Mouse (Mus musculus) intestine, postnatal 0 days (tissue): ENCODE results near the gene Xrra1. TPM values are rescaled to one million over a fixed set of nuclear protein-coding genes. Genes with fewer than 3 reads are reported as not detected.

ENCODE experiments used
- ATAC-seq: fragments of 200-750 bp; cut with Nextera tagmentation; 2 replicates; pipeline ENCODE4 v1.8.0; 2017; ENCODE audit warnings: mild to moderate bottlenecking, moderate TSS enrichment, moderate library complexity
- H3K27ac ChIP-seq: fragments of 300-500 bp; sonication (generic); 2 replicates; pipeline ENCODE4 v1.5.1; 2014; ENCODE audit warnings: mild to moderate bottlenecking, low read depth, low read length, moderate library complexity
- H3K27me3 ChIP-seq: fragments of 300-500 bp; sonication (generic); replicated peaks from 2 replicates; pipeline ENCODE4 v1.6.1; 2014; ENCODE audit warnings: low read length, mixed read lengths; ENCODE audit not compliant: control insufficient read depth, insufficient read depth
- H3K36me3 ChIP-seq: fragments of 300-500 bp; sonication (generic); 2 replicates; pipeline ENCODE4 v1.6.1; 2014; ENCODE audit warnings: mild to moderate bottlenecking, moderate library complexity; ENCODE audit not compliant: control insufficient read depth, insufficient read depth
- H3K4me1 ChIP-seq: fragments of 300-500 bp; sonication (generic); replicated peaks from 2 replicates; pipeline ENCODE4 v1.6.1; 2014; ENCODE audit warnings: antibody characterized with exemption, low read length, mixed read lengths; ENCODE audit not compliant: control insufficient read depth, insufficient read depth
- H3K4me2 ChIP-seq: fragments of 300-500 bp; sonication (generic); replicated peaks from 2 replicates; pipeline ENCODE4 v1.6.1; 2014; ENCODE audit warnings: low read depth, mild to moderate bottlenecking, moderate library complexity
- H3K4me3 ChIP-seq: fragments of 300-500 bp; sonication (generic); 2 replicates; pipeline ENCODE4 v1.5.1; 2014; ENCODE audit warnings: low read depth, low read length
- H3K9ac ChIP-seq: fragments of 300-500 bp; sonication (generic); 2 replicates; pipeline ENCODE4 v1.6.1; 2014; ENCODE audit warnings: mild to moderate bottlenecking, low read depth, low read length
- H3K9me3 ChIP-seq: fragments of 300-500 bp; sonication (generic); 2 replicates; pipeline ENCODE4 v1.6.1; 2016; ENCODE audit warnings: mixed run types; ENCODE audit not compliant: control insufficient read depth
- CTCF ChIP-seq: sonication (generic); IDR thresholded peaks from 2 replicates; pipeline ENCODE4 v1.5.1; 2016; ENCODE audit warnings: low read depth, mild to moderate bottlenecking, control low read depth, antibody characterized with exemption, moderate library complexity
- WGBS: fragments of 180-500 bp; shearing (Covaris S2); extraction: QIAGEN DNeasy Blood & Tissue Kit; methylation state at CpG from one replicate; pipeline ENCODE4 v1.1.7; 2014; 5-methylcytosine and 5-hydroxymethylcytosine counted together
- polyA plus RNA-seq: library from polyadenylated mRNA; unstranded; fragments of >200 nt; fragmentation: Nextera tagmentation; extraction: Ambion mirVana; gene quantifications from 2 replicates; pipeline ENCODE4 v1.2.1, GENCODE M21; 2015

The Xrra1 gene
- polyA plus RNA-seq, 1 experiment from 2014 or later, result 0.17 TPM

- Histone ChIP-seq H3K27me3 (no peaks in the 10 kb centered on the region), H3K9ac (no peak overlapping the region), H3K36me3 (peaks cover 11% of the 10 kb centered on the region), H3K4me1 (0 out of 2 replicates have a peak, but pooled peaks cover 3% of the 10 kb centered on the region), H3K4me2 (no peak overlapping the region), H3K27ac (no peak overlapping the region), H3K4me3 (no peak overlapping the region), H3K9me3 (no peaks in the 10 kb centered on the region)
- ATAC-seq, result no peak
- 82% methylated on average over 14 of the region's 14 CpGs for WGBS
- TF ChIP-seq CTCF, result no peak
Measured at GRCm38 (mm10) chr7:99856266-99856861, 2.6 kb upstream of the Xrra1 start.

GRCm38 (mm10) chr7:99858175-99858812, 622 bp upstream of the Xrra1 start:
- H3K4me2 ChIP-seq, result peak overlapping the region; percentile 64
- no peak for TF ChIP-seq CTCF
- H3K4me3 ChIP-seq, result peak overlapping the region; percentile 82
- H3K9ac ChIP-seq, result peak overlapping the region; percentile 69
- H3K4me1 ChIP-seq, result 0 out of 2 replicates have a peak, but pooled peaks cover 3% of the 10 kb centered on the region
- H3K27me3 ChIP-seq, result no peaks in the 10 kb centered on the region
- no peaks in the 10 kb centered on the region for H3K9me3 ChIP-seq
- peak; percentile 34; the same call in 1 of the 2 replicates for ATAC-seq
- peak overlapping the region; percentile 55 for H3K27ac ChIP-seq
- H3K36me3 ChIP-seq, result peaks cover 11% of the 10 kb centered on the region
- under 1% methylated on average over 19 of the region's 19 CpGs for WGBS

GRCm38 (mm10) chr7:99863362-99863761, 4.4 kb downstream of the Xrra1 start, which contains the start of gene Spcs2:
TSS of gene Spcs2 (minus strand) at chr7:99863462.
- no peak within 1 kb of the TSS for H3K27ac ChIP-seq

GRCm38 (mm10) chr7:99864241-99865028, 5.5 kb downstream of the Xrra1 start:
- H3K4me2 ChIP-seq, result no peak overlapping the region
- no peaks in the 10 kb centered on the region for H3K4me1 ChIP-seq
- H3K27ac ChIP-seq, result no peak overlapping the region
- no peaks in the 10 kb centered on the region for H3K9me3 ChIP-seq
- H3K4me3 ChIP-seq, result no peak overlapping the region
- 70% methylated on average over 11 of the region's 11 CpGs for WGBS
- TF ChIP-seq CTCF, result no peak
- H3K9ac ChIP-seq, result no peak overlapping the region
- no peaks in the 10 kb centered on the region for H3K36me3 ChIP-seq
- no peaks in the 10 kb centered on the region for H3K27me3 ChIP-seq
- no peak for ATAC-seq

More at GRCm38 (mm10) chr7:99863362-99863761, 4.4 kb downstream of the Xrra1 start, which contains the start of gene Spcs2:
- Histone ChIP-seq H3K4me3 (no peak within 1 kb of the TSS), H3K9ac (no peak within 1 kb of the TSS), H3K36me3 (no peaks in the 10 kb centered on the region), H3K4me2 (no peak within 1 kb of the TSS), H3K9me3 (no peaks in the 10 kb centered on the region), H3K4me1 (no peaks in the 10 kb centered on the region), H3K27me3 (no peaks in the 10 kb centered on the region)
- ATAC-seq, result no peak
- TF ChIP-seq CTCF, result no peak
- 42% methylated on average over 7 of the region's 7 CpGs for WGBS

GRCm38 (mm10) chr7:99865219-99865618, 6.3 kb downstream of the Xrra1 start:
- no peak for ATAC-seq
- WGBS, result 49% methylated on average over 3 of the region's 3 CpGs
- Histone ChIP-seq H3K4me1 (no peaks in the 10 kb centered on the region), H3K27me3 (no peaks in the 10 kb centered on the region), H3K4me3 (no peak overlapping the region), H3K27ac (no peak overlapping the region), H3K4me2 (no peak overlapping the region), H3K9me3 (no peaks in the 10 kb centered on the region), H3K9ac (no peak overlapping the region), H3K36me3 (no peaks in the 10 kb centered on the region)
- no peak for TF ChIP-seq CTCF

- no peaks in the 10 kb centered on the region for H3K27me3 ChIP-seq
- H3K4me1 ChIP-seq, result no peaks in the 10 kb centered on the region
- no peak overlapping the region for H3K4me3 ChIP-seq
- no peak overlapping the region for H3K27ac ChIP-seq
- TF ChIP-seq CTCF, result no peak
- no peak overlapping the region for H3K4me2 ChIP-seq
- no peaks in the 10 kb centered on the region for H3K9me3 ChIP-seq
- 69% methylated on average over 4 of the region's 4 CpGs for WGBS
- H3K9ac ChIP-seq, result no peak overlapping the region
- ATAC-seq, result no peak
- H3K36me3 ChIP-seq, result no peaks in the 10 kb centered on the region
Measured at GRCm38 (mm10) chr7:99869296-99869695, 10.4 kb downstream of the Xrra1 start.
